Mouse (Mus musculus) telencephalon, adult 2 months (tissue): ENCODE measurements around the gene Actl6b.

Source experiments
- DNase-seq: peaks from one replicate; pipeline ENCODE4 v3.0.0-alpha.2; 2011; ENCODE audit warnings: low read depth, low spot score

Actl6b gene

DNA sequence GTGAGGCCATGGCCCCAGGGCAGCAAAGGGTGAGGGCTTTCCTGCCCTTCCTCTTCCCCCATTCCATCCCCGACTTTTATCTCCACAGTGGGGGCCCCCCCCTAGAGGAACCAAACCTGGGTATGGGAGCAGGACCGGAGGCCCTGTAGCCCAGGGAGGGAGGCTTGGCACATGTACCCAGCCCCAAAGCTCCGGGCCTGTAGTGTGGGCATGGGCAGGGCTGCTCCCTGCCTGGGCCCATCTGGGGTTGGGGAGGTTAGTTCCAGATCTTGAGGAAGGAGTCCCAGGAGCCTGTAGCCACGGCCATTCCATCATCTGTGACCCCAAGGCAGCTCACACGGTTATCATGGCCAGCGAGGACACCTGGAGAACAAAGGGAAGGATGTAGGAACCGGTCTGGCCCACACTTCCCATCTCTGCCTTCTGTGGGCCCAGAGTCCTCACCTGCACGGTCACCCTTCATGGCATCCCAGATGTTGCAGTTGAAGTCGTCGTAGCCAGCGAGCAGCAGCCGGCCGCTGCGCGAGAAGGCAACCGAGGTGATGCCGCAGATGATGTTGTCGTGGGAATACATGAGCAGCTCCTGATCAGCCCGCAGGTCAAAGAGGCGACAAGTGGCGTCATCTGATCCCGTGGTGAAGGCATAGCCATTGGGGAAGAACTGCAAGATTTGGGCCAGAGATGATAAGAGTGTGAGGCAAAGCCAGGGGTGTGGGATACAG, 24.9 kb upstream of the Actl6b start:
- DNase-seq = no peak

DNA sequence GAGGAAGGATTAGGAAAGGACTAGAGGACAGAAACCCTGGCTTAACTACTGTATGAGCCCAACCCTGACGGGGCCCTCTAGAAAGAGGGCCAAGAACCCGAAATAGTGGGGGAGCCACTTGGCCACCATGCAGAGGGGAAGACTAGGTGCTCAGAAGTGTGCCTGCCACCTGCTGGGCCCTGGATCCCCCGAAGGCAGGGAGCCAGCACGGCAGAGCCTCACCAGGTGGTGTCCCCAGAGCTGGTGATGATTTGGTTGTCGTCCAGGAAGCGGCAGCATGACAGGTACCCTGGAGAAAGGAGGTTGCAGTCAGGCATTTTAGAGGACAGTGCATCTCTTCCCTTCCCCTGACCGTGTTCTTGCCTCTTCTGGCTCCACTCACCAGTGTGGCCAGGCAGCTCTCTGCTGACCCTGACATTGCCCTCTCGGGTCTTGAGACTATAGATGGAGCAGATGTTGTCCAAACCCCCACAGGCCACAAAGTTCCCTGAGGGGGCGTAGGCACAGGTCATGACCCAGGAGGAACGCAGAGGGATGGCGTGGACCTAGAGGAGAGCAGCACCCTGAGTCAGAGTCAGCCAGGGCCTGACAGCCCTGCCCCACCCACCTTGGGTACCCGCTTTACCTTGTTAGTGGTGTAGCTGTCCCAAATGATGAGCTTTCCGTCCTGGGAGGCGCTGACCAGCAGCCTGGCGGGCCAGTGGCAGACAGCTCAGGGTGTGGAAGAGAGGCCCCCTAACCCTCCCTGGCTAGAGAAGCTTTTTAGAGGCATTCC, 23.9 kb upstream of the Actl6b start:
- no peak for DNase-seq

DNA sequence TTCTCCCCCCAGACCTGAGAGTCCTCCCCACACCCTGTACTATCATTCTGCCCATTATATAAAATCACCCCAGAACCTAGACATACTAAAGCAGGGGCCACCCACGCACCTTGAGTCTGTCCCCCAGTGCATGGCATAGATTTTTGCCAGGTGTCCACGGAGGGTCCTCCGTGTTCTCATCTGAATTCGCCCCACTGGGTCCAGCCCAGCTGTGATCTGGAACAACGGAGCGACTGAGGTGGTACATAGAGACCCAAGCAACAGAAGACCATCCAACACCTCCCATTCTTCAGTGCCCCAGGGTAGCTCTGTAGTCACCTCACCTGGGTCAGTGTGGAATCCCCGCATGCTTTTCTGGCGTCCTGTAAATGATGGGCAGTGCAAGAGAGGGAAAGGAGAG, 23.2 kb upstream of the Actl6b start:
- no peak for DNase-seq

DNA sequence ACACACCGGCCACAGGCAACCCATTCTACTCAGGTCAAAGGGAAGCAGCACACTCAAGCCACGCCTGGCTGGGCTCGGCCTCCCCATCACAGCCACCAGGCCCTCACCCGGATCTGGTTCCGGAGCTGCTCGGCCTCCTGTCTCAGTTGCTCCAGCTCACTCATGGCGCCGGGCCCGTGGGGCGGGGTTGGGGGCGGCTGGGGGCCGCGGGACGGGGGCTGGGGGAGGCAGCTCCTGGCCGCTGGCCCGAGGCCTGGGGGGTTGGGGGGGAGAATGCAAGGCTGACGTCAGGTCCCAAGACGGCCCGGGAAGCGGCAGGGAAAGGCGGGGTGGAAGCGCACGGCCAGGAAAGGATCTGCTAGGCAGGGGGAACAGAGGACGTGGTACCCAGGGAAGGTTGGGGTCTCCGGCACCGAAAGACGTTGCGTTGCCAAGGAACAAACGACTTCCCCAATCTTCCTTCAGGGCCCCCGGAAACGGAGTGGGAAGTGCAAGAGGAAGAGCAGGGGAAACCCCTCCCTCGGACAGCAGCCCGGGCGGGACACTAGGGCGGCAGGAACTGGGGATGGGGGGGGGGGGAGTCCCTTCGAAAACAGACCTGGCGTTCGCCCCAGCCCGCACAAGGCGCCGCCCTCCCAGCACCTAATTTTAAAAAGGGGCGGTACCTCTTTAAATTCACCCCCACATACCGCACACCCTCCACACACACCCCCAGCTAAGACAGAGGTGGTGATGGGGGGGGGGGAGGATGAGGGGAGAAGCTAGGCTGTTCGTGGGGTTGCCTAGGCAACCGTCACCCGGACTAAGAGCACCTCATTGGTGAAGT, 22.5 kb upstream of the Actl6b start:
- peak; percentile 94 for DNase-seq

DNA sequence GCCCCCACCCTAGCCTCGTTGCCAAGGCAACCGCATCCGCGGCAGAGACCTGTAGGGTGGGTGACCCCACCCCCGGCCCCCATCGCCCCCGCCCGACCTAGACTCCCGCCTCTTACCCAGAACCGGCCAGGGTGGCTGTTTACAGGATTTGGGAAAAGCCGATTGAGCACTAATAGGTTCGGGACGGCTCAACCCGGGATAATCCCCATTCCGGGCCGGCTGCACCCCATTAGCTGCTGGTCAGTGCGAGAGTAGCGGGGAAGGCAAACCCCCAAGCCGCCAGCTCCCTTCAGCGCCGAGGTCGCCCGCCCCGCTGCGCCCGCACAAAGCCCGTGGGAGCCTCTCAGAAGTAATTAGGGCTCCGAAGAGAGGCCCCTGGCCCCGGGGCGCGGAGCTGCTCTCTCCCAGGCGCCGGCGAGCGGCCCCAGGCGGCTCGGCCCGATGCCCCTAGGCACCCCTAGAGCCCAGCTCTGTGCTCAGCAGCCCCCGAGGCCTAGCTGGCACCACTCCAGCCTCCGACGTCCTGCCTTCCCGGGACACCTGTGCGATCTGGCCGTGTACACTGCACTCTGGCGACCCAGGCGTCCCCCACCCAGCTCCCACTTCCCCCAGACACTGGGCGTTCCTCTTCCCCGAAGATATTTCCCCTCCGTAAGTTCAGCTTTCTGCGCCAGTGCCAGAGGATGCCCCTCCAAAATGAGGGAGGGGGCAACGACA, 21.7 kb upstream of the Actl6b start:
- DNase-seq = no peak

DNA sequence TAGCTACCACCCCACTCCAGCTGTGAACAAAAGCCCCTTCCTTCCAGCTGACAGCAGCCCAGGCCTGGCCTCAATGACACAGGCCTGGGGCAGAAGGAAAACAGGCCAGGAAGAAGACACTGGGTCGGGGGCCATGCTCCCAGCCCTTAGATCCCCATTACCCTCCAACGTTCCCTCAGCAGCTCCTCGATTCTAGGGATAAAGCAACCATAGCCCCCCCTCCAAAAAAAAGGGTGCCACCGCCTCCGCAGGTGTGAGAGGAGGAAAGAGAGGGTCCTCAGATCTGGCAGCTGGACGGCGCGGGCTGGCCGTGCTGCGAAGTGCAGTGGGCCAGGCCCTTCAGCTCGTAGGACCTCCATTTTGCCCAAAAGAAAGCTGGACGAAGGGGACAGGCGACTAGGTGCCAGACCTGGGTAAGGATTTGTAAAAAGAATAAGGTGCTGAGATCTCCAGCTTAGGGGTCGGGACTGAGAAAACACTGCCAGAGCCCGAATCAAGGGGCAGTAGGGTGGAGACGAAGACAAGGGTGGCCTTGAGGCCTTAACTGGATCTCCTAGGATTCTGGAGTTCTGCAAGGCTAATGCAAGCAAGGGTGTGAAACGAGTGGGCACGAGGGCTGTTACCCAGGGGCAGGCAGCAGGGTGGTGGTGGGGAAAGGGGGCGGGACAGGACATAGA, 21.0 kb upstream of the Actl6b start:
- DNase-seq = no peak

DNA sequence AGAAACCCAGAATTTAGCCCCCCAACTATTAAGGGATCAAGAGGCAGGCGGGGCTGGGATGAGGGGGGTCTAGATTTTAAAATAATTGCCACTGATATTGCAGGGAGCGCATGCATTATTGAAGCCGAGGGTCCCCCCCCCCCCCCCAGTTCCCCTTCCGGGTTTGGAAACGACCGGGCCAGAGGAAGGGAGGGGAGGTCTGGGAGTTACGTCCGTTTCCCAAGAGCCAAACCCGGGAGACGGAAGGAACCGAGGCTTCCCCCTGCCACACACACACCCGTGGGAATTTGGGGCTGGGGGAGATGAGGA, 20.6 kb upstream of the Actl6b start:
- DNase-seq = no peak

DNA sequence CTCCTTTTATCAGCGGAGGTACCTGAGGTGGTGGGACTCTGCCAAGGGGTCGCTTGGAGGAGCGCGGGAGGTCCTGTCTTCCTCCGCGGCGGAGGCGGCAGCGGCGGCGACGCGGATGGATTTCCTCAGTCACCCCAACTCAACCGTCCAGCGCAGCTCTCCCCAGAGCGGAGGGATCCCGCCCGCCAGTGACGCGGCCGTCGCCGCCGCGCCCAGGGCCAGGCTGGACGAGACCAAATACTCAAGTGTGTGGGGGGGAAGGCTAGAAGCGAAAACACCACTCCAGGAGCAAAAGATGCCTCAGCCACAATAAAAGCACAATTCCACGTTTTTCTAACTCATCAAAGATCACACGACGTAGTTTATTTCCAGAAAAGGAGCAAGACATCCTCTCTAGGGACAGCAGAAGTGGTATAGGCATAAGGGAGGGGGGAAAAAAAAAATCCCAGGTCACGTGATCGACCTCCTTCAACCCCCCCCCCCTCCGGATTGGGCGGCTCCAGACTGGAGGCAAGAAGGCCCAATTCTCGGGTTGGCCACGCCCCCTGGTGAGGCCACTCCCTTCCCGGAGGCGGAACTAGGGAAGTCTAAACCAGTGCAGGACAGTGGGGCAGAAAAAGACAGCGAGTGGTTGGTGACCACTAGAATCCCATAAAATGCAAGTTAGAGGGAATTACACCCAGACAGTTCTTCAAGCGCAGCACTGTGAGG, 20.0 kb upstream of the Actl6b start, which contains the start of the genes Epo and Gnb2:
Gene Epo (minus strand): TSS at position 126 of the 711 bp plus-strand sequence.
Gene Gnb2 (minus strand): TSS at position 394 of the 711 bp plus-strand sequence.
- peak; percentile 98 for DNase-seq

DNA sequence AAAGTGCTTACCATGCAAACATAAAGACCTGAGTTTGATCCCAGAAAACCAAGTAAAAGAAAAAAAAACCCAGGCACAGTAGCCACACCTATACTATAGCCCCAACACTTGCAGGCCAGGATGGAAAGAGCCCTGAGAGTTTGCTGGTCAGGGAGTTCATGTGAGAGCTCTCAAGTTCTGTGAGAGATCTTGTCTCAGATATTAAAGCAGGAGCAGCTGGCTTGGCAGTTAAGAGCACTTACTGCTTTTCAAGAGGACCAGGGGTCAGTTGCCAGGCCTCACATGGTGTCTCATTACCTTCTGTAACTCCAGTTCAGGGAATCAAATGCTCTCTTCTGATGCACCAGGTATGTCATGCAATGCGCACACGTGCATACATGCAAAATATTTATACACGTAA, 18.6 kb upstream of the Actl6b start:
- DNase-seq = no peak

DNA sequence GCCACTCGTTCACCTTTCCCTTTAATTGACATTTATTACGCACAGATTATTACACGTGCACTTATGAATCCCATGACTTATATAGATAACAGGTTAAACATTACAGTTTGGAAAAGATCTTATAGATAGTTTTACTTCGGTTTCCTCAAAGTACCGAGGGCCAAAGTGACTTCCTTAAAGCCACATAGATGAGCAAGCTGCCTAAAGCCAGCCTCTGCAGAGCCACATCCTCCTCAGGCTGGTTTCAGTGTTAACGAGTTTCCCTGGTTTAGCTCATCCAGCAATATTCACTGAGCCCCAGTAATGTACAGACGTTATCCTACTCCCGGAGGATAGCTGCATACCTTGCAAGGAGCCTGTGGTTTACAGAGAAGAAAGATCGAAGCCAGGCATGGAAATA, 18.0 kb upstream of the Actl6b start:
- no peak for DNase-seq

DNA sequence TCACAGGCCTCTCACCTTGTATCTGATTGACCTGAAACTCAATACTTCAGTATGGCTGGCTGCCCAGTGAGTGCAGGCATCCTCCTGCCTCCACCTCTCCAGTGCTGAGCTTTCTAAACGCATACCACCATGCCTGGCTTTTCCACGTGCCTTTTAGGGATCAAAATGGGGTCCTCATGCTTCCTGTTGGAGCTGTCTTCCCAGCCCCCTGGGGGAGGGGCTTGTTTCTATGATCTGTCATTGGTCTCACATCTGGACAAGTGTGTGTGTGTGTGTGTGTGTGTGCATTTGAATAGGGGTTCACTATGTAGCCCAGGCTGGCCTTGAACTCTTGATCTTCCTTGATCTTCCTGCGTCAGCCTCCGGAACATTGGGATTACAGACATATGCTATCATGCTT, 15.9 kb upstream of the Actl6b start:
- DNase-seq = no peak

DNA sequence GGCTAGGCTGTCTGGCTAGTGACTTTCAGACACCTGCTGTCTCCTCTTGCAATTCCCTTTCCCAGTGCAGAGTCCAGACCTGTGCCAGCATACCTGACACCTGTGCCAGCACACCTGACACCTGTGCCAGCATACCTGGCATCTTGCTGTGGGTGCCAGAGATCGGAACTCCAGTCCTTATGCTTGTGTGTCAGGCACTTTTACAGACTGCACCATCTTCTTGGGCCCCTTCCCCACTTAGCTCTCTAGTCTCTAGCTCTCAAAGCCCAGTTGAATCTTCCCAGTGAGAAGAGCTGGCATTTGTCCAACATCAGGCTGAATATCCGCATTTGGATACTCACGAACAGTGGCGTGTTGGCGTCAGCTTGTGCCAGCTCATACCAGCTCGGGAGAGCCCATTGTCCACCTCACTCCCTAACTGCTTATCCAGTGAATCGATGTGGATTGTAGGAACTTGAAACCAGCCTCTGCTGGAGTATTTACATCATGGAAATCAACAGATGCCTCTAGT, 14.0 kb upstream of the Actl6b start:
- no peak for DNase-seq

DNA sequence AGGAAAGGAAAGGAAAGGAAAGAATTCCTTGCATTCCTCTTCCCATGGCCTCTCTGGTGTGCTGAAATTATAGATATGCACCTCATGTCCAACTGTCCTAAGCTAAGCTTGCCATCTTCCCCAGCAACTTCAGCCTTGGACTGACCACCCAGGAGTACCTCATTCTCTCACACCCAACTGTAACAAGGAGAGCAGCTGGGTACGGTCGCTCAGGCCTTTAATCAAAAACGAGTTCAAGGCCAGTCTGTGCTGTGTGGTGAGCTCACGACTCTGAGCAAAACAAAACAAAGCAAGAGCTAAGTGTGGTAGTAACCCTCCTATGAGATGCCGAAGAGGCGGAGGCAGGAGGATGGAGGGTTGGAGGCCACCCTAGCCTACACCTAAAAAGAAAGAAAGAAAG, 12.3 kb upstream of the Actl6b start:
- no peak for DNase-seq

DNA sequence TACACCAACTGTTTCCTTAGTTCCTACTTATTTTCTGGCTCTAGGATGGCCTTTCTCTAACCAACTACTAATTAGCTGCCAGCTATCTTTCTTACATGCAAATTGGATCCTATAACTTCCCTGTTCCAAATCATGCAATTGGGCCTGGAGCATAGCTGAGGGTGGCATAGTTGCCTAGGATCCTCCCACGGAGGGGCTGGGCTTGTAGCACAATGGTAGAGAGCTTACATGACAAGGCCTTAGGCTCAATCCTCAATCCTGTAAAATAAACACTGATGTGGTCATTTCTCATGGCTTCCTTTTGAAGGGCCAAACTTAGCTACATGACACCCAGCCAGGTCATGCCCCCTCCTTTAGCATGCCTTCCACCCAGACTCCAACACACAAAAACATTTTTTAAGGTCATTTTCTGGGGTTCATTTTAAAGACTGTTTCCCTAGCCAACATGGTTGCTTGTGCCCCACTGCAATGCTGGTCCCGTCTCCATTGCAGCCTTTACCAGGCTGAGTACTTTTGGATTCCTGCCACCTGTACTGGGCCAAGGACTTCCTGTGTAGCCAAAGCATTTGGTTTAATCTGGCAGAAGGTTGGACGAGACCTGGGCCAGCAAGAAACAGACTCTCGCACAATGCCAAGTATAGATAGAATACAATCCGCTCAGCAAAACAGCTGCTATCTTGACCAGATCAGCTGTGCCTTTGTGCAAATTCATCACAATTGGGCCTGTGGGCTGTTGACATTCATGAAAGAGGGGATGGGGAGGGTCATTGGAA, 11.4 kb upstream of the Actl6b start:
- no peak for DNase-seq

DNA sequence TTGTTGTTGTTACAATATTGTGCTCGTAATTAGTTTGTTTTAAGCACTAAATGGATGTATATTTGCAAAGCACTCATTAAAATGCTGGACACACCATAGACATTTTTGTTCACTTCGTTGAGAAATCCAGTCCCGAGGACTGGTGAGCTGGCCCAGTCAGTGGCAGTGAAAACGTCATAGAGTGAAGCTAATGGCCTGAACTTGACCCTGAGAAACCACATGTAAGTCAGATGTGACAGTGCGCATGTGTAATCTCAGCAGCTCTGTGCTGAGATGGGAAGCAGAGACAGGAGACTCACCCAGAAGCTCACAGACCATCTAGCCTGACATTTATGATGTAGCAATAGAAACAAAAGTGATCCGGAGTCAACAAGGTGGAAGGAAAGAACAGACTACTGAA, 8.4 kb upstream of the Actl6b start:
- no peak for DNase-seq

DNA sequence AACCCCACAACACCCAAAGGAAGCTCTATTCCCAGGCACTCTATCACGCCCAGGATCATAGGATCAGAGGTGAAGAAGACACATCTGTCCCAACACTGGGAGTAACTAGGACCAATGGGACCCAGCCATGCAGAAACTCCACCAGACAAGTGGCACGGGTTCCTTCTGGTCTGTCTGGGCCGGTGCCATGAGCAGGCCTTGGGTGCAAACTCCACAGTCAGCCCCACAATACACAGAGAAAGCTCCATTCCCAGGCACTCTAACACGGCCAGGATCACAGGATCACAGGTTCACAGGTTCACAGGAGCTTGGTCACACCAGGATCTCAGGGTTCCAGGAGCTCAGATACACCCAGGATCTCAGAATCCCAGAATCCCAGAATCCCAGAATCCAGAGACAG, 7.7 kb upstream of the Actl6b start:
- no peak for DNase-seq

DNA sequence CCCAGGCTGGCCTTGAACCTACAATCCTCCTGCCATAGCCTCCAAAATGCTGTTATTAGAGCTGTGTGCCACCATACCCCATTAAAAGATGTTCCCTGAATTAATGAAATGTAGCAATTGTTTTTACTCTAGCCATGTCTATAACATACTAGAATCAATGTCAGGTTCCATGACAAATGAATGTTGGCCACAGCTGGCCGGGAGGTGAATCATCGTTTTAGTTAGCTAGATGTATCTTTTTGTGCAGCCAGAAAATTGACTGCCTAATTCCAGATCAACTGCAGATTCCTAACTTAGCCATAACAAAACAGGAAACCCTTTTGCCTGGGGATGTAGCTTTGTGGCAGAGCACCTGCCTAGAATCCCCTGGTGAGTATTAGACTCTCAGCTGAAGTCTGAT, 3.5 kb upstream of the Actl6b start:
- no peak for DNase-seq

DNA sequence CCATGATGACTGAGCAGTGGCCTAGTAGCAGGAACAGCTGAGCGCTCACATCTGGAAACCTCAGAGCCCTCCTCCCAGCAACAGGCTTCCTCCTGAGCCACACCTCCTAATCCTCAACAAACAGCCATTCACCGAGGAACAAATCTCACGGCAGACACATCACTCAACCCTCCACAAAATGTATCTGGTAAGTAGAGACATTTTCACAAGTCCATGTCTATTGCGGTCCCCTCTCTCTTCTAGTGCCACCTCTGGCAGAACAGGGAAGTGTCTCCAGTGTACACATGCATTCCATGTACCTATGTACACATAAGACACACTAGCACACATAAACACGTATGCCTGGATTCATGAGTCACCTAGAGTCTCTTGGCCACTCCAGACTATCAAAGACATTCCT, 2.2 kb upstream of the Actl6b start:
- no peak for DNase-seq

DNA sequence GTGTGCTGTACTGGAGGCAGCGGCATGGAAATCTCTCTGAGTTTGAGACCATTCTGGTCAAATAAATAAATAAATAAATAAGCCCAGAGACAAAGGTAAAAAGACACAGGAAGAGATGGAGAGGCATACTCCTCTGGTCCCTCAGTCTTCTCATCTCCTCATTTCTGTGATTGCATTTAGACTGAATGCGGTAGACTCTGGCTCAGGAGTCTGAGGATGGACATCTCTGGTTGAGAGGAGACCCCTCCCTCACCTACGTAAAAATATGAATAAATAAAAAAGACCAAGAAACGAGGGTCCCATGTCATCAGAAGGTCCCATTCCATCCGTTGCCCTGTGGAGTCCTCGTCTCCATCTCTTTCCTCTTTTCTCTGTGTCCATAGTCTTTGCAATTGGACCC, 317 bp upstream of the Actl6b start:
- DNase-seq = no peak

DNA sequence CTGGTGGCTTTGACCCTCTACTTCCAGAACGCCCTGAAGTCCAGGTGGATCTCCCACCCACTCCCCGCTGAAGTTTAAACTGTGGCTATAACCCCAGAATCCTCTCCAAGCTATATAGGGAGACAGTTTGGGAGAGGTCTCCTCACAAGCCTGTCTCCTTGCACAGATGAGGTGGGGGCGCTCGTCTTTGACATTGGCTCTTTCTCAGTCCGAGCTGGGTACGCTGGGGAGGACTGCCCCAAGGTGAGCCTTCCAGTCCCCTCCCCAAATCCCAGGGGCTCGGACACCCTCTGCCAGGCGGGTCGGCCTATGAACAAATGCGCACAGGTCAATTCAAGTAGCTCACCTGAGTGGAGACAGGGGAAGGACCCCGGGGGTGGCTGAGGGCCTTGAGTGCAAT, 581 bp downstream of the Actl6b start:
- no peak for DNase-seq
